Mouse (Mus musculus) layer of hippocampus, adult 2 months (tissue): ENCODE data around the gene Ero1l. TPM values are rescaled to one million over a fixed set of nuclear protein-coding genes. Genes with fewer than 3 reads are reported as not detected.

Source experiments
- DNase-seq, 2 experiments: peaks; one replicate each; pipeline ENCODE4 v3.0.0; 2022; ENCODE audit warnings: low spot score in 2 of 2
- H3K27ac ChIP-seq: fragments of 200-600 bp; 2 replicates; pipeline ENCODE4 v1.8.1; 2022
- H3K4me3 ChIP-seq: fragments of 200-600 bp; 2 replicates; pipeline ENCODE4 v1.8.1; 2022; ENCODE audit warnings: mild to moderate bottlenecking
- CTCF ChIP-seq: fragments of 200-600 bp; conservative IDR thresholded peaks from 2 replicates; pipeline ENCODE4 v1.8.1; 2022; ENCODE audit warnings: antibody characterized with exemption, mild to moderate bottlenecking, moderate library complexity
- long read RNA-seq, 2 experiments: library from polyadenylated mRNA; stranded (forward); transcript quantifications; one replicate each; pipeline ENCODE4 v2.0.0; 2021; ENCODE audit warnings: borderline mapping rate in 2 of 2
- total RNA-seq, 2 experiments: library from RNA; stranded (reverse); gene quantifications; 2 replicates each; pipeline ENCODE4 v1.2.3; 2021

The Ero1l gene
- total RNA-seq: 10 to 100 TPM; 30.9 to 37.6 TPM
- long read RNA-seq, experiment 1, partial matches to known transcripts: 3 of 6 reads
- long read RNA-seq, experiment 1, other reads (novel, unspliced or antisense): 3 of 6 reads
- long read RNA-seq, experiment 2, partial matches to known transcripts: 0 of 2 reads
- long read RNA-seq, experiment 2, other reads (novel, unspliced or antisense): 2 of 2 reads

DNA sequence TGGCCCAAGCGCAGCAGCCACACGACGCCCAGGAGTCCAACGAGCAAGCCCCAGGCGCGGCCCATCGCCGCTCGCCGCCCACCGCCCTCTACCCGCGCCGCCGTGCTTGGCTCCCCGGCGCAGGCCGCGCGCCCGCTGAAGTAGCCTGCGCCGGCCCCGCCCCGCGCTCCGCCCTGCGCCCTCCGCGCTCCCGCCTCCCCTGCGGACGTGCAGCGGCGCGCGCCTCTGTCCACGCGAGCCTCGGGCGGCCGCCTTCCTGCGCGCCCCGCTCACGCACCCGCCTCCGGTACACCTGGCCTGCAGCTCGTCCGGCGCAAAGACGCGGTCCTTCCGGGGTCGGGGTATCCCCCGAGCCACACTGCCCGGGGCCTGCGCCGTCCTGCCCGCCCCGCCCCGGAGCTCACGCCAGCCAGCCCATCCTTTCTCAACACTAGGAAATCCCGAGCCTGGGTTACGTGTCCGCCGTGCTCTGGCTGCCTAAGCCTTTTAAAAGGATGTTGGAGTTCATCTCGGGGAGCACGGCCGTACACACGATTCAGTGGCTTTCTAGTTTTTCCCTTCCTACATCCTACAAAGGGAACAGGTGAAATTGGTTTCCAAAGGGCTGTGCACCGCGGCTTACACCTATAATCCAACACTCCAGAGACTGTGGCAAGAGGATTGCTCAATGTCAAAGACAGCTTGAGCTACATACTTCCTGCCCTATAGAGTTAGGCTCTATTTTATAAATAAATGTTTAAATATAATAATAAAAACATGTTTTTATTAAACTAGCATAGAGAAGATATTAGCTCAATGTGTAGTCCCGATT, at the start of gene Ero1l:
Gene Ero1l, minus strand, starts transcription at position 346 of the 811 bp plus-strand sequence.
- no peak for TF ChIP-seq CTCF
- H3K27ac ChIP-seq: peak within 1 kb of the TSS; percentile 99
- peak within 1 kb of the TSS; percentile 94 for H3K4me3 ChIP-seq
- peak; percentile 72 to 78 for DNase-seq

DNA sequence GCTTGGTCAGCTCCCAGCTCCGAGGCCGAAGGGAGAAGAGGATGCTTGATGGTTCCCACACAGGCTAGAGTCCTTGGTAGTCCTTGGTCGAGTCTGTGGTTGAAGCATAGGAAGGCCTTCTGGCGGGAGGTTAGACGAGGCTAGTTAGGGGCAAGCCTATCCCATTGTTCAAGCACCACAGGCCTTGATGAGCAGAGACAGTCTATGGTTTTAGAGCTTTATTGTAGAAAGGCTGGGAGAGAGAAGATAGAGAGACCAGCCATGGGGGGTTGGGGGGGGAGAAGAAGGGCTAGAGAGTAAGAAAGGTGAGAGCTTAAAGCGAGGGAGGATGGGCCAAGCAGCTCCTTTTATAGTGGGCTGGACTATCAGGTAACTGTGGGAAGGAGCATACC, 46.6 kb upstream of the Ero1l start:
- no peak for DNase-seq
- Histone ChIP-seq H3K4me3 (no peak overlapping the region), H3K27ac (no peak overlapping the region)
- no peak for TF ChIP-seq CTCF

GRCm38 (mm10) chr14:45364211-45365195, 45.9 kb upstream of the Ero1l start:
- Histone ChIP-seq H3K27ac (no peak overlapping the region), H3K4me3 (no peak overlapping the region)
- no peak for DNase-seq
- TF ChIP-seq CTCF: no peak

DNA sequence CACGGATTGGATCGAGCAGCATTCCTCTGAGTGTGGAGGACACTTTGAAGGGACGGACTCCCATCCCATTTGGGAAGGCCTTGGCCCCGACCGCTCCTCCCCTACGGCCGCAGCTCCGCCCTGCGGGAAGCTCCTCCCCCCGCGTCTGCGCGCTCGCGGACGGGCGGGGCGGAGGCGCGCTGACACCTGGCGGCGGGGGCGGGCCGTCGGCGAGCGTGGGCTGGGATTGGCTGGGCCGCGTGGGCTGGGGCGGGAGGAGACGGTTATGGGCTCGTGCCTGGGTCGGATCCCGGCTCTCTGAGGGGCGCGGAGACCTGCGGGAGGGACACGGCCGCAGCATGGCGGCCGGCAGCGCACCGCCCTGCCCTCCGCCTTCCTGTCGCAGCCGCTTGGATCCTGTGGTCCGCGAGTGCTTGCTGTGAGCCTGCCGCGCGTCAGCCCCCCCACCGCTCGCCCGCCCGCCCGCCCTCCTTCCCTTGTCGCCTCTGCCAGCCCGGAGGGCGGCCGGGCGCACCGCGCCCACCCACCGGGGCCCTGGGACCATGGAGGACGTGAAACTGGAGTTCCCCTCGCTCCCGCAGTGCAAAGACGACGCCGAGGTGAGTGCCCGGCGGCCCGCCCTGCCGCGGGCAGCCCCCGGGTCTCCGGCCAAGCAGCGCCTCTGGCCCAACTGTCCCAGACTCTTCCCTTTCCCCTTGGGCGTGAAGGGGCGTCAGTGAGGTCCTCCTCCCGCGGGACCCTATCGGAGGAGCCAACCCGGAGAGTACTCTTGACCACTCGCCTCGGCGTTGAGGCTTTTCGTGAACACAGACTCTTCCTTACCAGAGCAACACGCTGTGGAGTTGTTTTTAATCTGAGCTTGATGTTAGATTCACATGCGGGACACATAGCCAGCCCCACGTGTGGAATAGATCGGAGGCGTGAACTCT, 32.6 kb upstream of the Ero1l start, which contains the start of gene Styx:
Gene Styx, plus strand, starts transcription at position 163 of the 929 bp plus-strand sequence.
- peak within 1 kb of the TSS; percentile 82 for H3K4me3 ChIP-seq
- DNase-seq: peak; percentile 91 to 96
- TF ChIP-seq CTCF: no peak; the same call in 1 of the 2 replicates
- peak within 1 kb of the TSS; percentile 89 for H3K27ac ChIP-seq

DNA sequence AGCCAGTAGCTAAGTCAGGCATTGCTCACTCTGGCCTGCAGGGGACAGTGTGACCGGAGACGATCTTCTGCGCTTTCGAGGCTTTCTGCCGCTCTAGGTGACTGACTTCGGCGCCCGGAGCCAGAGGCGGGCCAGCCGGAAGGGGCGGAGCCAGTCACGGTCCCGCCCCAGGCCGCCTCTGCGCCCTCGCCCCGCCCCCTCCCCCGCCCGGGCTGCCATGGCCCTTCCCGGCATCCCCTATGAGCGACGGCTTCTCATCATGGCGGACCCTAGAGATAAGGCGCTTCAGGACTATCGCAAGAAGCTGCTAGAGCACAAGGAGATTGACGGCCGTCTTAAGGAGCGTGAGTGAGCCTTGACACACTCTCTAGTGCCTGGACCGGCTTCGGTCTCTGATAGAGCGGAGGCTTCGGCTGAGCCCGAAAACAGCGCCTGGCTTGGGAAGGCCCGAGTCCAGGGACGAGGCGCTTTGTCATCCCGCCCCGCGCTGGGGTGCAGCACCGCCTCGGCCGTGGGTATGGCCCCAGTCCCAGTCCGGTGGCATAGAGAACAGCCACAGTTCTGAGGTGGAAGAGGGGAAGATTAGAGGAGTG, 11.1 kb upstream of the Ero1l start, which contains the start of gene Psmc6:
Gene Psmc6, plus strand, starts transcription at position 200 of the 593 bp plus-strand sequence.
- H3K4me3 ChIP-seq: peak within 1 kb of the TSS; percentile 90
- TF ChIP-seq CTCF: peak; percentile 84
- H3K27ac ChIP-seq: peak within 1 kb of the TSS; percentile 94
- peak; percentile 87 to 89 for DNase-seq

DNA sequence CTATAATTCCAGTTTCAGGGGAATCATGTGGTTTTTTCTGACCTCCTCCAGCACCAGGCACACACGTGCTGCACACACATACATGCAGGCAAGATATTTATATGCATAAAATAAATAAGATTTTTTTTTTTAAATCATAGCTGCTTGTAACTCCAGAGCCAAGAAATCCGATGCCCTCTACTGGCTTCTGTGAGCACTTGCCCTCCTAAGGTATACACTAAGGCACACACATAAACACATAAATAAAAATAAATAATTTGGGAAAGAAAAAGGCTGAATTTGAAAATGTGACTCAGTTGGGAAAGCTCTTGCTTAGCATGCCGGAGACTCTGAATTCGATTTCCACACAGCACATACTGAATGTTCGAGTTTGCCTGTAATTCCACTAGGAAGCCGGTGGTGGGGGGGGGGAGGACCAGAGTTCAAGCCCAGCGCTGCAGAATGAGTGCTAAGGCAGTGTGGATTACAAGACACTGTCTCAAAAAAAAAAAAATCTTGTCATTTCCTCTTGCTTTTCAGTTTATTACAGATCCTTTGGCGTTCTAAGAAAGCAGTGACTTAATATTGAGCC, 10.5 kb upstream of the Ero1l start:
- no peak for DNase-seq
- H3K27ac ChIP-seq: peak overlapping the region; percentile 46; the same call in 1 of the 2 replicates
- TF ChIP-seq CTCF: no peak
- H3K4me3 ChIP-seq: peak overlapping the region; percentile 90

DNA sequence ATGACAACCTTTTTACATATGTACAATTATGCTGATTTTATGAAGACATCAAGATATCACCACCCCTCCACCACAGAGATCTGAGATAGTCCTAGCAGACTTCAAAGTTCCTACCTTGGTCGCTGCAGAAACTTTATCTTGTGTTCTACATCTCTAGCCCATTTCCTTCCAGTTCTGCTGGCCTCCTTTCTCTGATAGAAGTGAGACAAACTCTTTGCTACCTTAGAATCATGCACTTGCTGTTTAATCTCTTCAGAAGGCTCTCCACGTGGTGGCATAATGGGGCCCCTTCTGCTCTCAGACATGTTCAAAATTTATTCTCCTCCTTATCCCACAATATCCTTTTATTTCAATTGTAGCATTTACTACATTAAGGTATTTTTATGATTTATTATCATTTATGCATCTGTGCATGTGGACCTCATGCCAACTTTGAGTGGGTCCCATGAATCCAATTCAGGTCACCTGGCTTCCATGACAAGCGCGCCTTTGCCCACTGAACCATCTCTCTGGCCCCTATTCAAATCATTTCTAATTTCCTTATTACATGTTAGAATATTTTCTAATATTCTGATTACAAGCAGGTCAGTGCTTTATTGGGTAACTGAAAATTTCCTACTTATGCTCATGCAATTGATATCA, 9.6 kb upstream of the Ero1l start:
- Histone ChIP-seq H3K27ac (no peak overlapping the region), H3K4me3 (no peak overlapping the region)
- no peak for TF ChIP-seq CTCF
- DNase-seq: no peak

DNA sequence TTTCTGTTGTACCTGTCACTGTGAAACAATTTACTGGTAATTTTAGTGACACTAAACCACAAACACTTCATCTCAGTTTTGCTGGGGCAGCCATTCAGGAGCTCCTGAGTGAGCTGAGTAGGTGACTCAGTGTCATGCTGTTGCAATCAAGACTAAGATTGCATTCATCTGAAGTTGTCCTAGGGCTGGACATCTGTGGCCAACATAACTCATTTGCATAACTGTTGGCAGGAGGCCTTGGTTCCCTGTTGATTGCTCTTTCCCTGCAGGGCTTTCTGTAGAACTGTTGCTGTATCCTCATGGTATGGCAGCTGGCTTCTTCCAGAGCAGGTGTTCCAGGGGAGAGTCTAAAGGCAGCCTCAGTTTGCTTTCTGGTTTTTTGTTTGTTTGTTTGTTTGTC, 6.9 kb upstream of the Ero1l start:
- Histone ChIP-seq H3K4me3 (no peak overlapping the region), H3K27ac (no peak overlapping the region)
- no peak for DNase-seq
- no peak for TF ChIP-seq CTCF

- TF ChIP-seq CTCF: no peak
- no peak overlapping the region for H3K27ac ChIP-seq
- no peak for DNase-seq
- no peak overlapping the region for H3K4me3 ChIP-seq
These were observed 4.7 kb upstream of the Ero1l start for GRCm38 (mm10) chr14:45323320-45323719.

- H3K27ac ChIP-seq: no peak overlapping the region
- no peak for DNase-seq
- H3K4me3 ChIP-seq: no peak overlapping the region
- TF ChIP-seq CTCF: no peak
These were observed 3.9 kb upstream of the Ero1l start for GRCm38 (mm10) chr14:45322450-45322849.
